Mouse (Mus musculus): ENCODE results near the gene Phrf1. TPM values are rescaled to one million over a fixed set of nuclear protein-coding genes. Genes with fewer than 3 reads are reported as not detected.
A peak's percentile ranks its signal among the peaks of the same experiment; 100 is the strongest.

Phrf1 gene
- polyA plus RNA-seq, 1 experiment from 2014 or later, result 67.1 TPM

DNA sequence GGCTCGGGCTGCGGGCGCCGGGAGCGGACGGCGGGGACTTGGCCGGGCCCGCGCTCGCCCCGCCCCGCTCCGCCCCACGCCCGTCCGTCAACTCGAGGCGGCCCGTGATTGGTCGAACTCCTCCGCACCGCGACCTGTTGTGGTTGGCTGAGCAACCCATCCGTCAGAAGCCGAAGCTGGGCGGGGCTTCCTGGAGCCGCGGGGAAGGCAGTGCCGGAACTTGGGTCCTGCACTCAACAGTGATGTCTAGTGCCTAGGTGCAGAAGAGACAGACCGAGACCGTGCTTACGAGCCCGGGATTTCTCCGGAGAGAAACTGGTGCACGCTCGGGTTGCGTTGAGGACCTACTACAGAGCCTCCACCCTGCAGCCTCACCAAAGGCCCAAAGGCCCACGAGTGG is 34.6 kb upstream of the Phrf1 start, which contains the start of the genes Hras and Lrrc56:
Gene Hras (minus strand): TSS at position 58 of the 400 bp plus-strand sequence.
Gene Lrrc56 (plus strand): TSS at position 210 of the 400 bp plus-strand sequence.
- Histone ChIP-seq H3K9ac (ENCODE audit: low read depth, low read length) (peak within 1 kb of the TSS; percentile 81), H3K9me3 (ENCODE audit: control insufficient read depth, low read length) (no peaks in the 10 kb centered on the region), H3K4me2 (replicated peaks; ENCODE audit: low read depth, low read length) (peak within 1 kb of the TSS; percentile 96), H3K36me3 (ENCODE audit: control insufficient read depth, insufficient read depth, low read length) (0 out of 2 replicates have a peak, but pooled peaks cover 3% of the 10 kb centered on the region), H3K4me3 (ENCODE audit: low read depth, low read length) (peak within 1 kb of the TSS; percentile 89), H3K4me1 (replicated peaks; ENCODE audit: control insufficient read depth, insufficient read depth, low read length) (peaks cover 7% of the 10 kb centered on the region; the same call in 1 of the 2 replicates), H3K27ac (ENCODE audit: low read depth, low read length) (peak within 1 kb of the TSS; percentile 79), H3K27me3 (ENCODE audit: control insufficient read depth, insufficient read depth, low read length) (no peaks in the 10 kb centered on the region)
- DNase-seq (ENCODE audit: low spot score) (peak; percentile 99), ATAC-seq (ENCODE audit: low FRiP score) (peak; percentile 93)
- under 1% methylated on average over 37 of the region's 39 CpGs for WGBS

- H3K4me2 ChIP-seq (replicated peaks; ENCODE audit: low read depth, low read length), result peak overlapping the region; percentile 91
Measured at GRCm38 (mm10) chr7:141194409-141194808, 34.2 kb upstream of the Phrf1 start.

GRCm38 (mm10) chr7:141194830-141195229 is 33.8 kb upstream of the Phrf1 start:
- H3K9me3 ChIP-seq (ENCODE audit: control insufficient read depth, low read length), result no peaks in the 10 kb centered on the region
- ATAC-seq (ENCODE audit: low FRiP score) (peak; percentile 63), DNase-seq (ENCODE audit: low spot score) (peak; percentile 99)
- H3K4me2 ChIP-seq (replicated peaks; ENCODE audit: low read depth, low read length), result peak overlapping the region; percentile 91
- H3K4me3 ChIP-seq (ENCODE audit: low read depth, low read length), result peak overlapping the region; percentile 89
- H3K27ac ChIP-seq (ENCODE audit: low read depth, low read length), result peak overlapping the region; percentile 61
- H3K27me3 ChIP-seq (ENCODE audit: control insufficient read depth, insufficient read depth, low read length), result no peaks in the 10 kb centered on the region
- H3K36me3 ChIP-seq (ENCODE audit: control insufficient read depth, insufficient read depth, low read length), result 0 out of 2 replicates have a peak, but pooled peaks cover 3% of the 10 kb centered on the region
- peaks cover 7% of the 10 kb centered on the region; the same call in 1 of the 2 replicates for H3K4me1 ChIP-seq (replicated peaks; ENCODE audit: control insufficient read depth, insufficient read depth, low read length)
- H3K9ac ChIP-seq (ENCODE audit: low read depth, low read length), result peak overlapping the region; percentile 54
- WGBS, result under 1% methylated on average over 28 of the region's 28 CpGs

More at GRCm38 (mm10) chr7:141194409-141194808, 34.2 kb upstream of the Phrf1 start:
- H3K4me1 ChIP-seq (replicated peaks; ENCODE audit: control insufficient read depth, insufficient read depth, low read length), result peaks cover 7% of the 10 kb centered on the region; the same call in 1 of the 2 replicates
- no peaks in the 10 kb centered on the region for H3K27me3 ChIP-seq (ENCODE audit: control insufficient read depth, insufficient read depth, low read length)
- under 1% methylated on average over 23 of the region's 23 CpGs for WGBS
- H3K36me3 ChIP-seq (ENCODE audit: control insufficient read depth, insufficient read depth, low read length), result 0 out of 2 replicates have a peak, but pooled peaks cover 3% of the 10 kb centered on the region
- H3K27ac ChIP-seq (ENCODE audit: low read depth, low read length), result peak overlapping the region; percentile 38
- H3K4me3 ChIP-seq (ENCODE audit: low read depth, low read length), result peak overlapping the region; percentile 89
- peak overlapping the region; percentile 54; the same call in 1 of the 2 replicates for H3K9ac ChIP-seq (ENCODE audit: low read depth, low read length)
- DNase-seq (ENCODE audit: low spot score) (no peak), ATAC-seq (ENCODE audit: low FRiP score) (no peak)
- H3K9me3 ChIP-seq (ENCODE audit: control insufficient read depth, low read length), result no peaks in the 10 kb centered on the region

GRCm38 (mm10) chr7:141195754-141196153 is 32.8 kb upstream of the Phrf1 start:
- Histone ChIP-seq H3K9me3 (ENCODE audit: control insufficient read depth, low read length) (no peaks in the 10 kb centered on the region), H3K27ac (ENCODE audit: low read depth, low read length) (no peak overlapping the region), H3K4me1 (replicated peaks; ENCODE audit: control insufficient read depth, insufficient read depth, low read length) (peaks cover 7% of the 10 kb centered on the region; the same call in 1 of the 2 replicates), H3K36me3 (ENCODE audit: control insufficient read depth, insufficient read depth, low read length) (0 out of 2 replicates have a peak, but pooled peaks cover under 1% of the 10 kb centered on the region), H3K4me2 (replicated peaks; ENCODE audit: low read depth, low read length) (no peak overlapping the region), H3K27me3 (ENCODE audit: control insufficient read depth, insufficient read depth, low read length) (no peaks in the 10 kb centered on the region), H3K9ac (ENCODE audit: low read depth, low read length) (no peak overlapping the region), H3K4me3 (ENCODE audit: low read depth, low read length) (no peak overlapping the region)
- 95% methylated on average over 2 of the region's 2 CpGs for WGBS
- no peak for ATAC-seq (ENCODE audit: low FRiP score)
- no peak for DNase-seq (ENCODE audit: low spot score)

DNA sequence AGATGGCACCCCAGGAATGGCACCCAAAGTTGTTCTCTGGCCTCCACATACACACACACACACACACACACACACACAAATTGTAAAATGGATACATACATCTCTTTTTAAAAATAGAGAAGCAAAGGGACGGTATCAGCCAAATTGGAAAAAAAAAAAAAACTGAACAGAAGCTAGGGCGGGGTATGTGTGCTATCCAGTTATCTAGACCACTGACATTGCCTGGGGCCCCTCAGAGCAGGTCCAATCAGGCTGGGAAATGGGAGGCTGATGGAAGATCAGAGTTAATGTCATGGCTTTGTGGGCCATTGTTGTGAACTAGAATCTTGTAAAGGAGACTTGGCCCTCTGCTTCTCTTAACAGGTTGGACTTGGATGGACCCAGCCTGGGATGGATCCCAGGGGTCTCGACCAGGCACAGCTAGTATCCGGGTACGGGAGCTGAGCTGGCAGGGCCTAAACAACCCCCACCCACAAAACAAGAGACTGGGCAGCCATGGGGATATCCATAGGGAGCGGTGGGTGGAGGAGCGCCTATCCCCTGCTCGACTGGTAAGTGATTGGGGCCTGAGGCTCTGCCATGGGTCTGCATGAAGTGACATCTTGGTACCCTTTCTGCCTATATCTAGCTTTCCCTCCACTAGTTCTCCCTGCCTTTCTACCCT is 31.8 kb upstream of the Phrf1 start:
- no peaks in the 10 kb centered on the region for H3K9me3 ChIP-seq (ENCODE audit: control insufficient read depth, low read length)
- DNase-seq (ENCODE audit: low spot score) (no peak), ATAC-seq (ENCODE audit: low FRiP score) (no peak)
- no peaks in the 10 kb centered on the region for H3K36me3 ChIP-seq (ENCODE audit: control insufficient read depth, insufficient read depth, low read length)
- H3K4me3 ChIP-seq (ENCODE audit: low read depth, low read length), result no peak overlapping the region
- WGBS, result 88% methylated on average over 8 of the region's 8 CpGs
- H3K27ac ChIP-seq (ENCODE audit: low read depth, low read length), result no peak overlapping the region
- H3K27me3 ChIP-seq (ENCODE audit: control insufficient read depth, insufficient read depth, low read length), result no peaks in the 10 kb centered on the region
- no peak overlapping the region for H3K9ac ChIP-seq (ENCODE audit: low read depth, low read length)
- H3K4me2 ChIP-seq (replicated peaks; ENCODE audit: low read depth, low read length), result no peak overlapping the region
- H3K4me1 ChIP-seq (replicated peaks; ENCODE audit: control insufficient read depth, insufficient read depth, low read length), result peaks cover 7% of the 10 kb centered on the region; the same call in 1 of the 2 replicates

DNA sequence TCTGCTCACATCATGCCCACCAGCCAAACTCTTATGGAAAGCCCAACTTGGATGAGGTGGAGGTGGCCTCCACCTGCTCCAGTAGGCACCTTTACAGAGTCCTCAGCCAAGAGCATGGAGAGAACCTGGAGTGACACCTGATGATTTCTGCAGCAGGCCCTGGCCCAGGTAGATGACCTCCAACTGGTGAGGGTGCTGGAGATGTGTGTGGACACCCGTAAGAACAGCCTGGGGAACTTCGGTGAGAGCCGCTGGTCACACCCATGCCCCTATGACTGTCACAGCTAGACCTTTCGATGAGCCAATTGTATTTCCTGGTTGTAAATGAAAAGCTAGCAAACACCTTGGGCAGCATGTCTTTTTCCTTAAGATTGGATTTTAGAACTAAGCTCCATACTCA is 30.5 kb upstream of the Phrf1 start:
- no peak for ATAC-seq (ENCODE audit: low FRiP score)
- no peak overlapping the region for H3K27ac ChIP-seq (ENCODE audit: low read depth, low read length)
- H3K4me1 ChIP-seq (replicated peaks; ENCODE audit: control insufficient read depth, insufficient read depth, low read length), result peaks cover 4% of the 10 kb centered on the region; the same call in 1 of the 2 replicates
- 95% methylated on average over 4 of the region's 4 CpGs for WGBS
- no peak overlapping the region for H3K4me2 ChIP-seq (replicated peaks; ENCODE audit: low read depth, low read length)
- DNase-seq (ENCODE audit: low spot score), result no peak
- no peak overlapping the region for H3K4me3 ChIP-seq (ENCODE audit: low read depth, low read length)
- no peaks in the 10 kb centered on the region for H3K9me3 ChIP-seq (ENCODE audit: control insufficient read depth, low read length)
- no peaks in the 10 kb centered on the region for H3K27me3 ChIP-seq (ENCODE audit: control insufficient read depth, insufficient read depth, low read length)
- no peak overlapping the region for H3K9ac ChIP-seq (ENCODE audit: low read depth, low read length)
- no peaks in the 10 kb centered on the region for H3K36me3 ChIP-seq (ENCODE audit: control insufficient read depth, insufficient read depth, low read length)

DNA sequence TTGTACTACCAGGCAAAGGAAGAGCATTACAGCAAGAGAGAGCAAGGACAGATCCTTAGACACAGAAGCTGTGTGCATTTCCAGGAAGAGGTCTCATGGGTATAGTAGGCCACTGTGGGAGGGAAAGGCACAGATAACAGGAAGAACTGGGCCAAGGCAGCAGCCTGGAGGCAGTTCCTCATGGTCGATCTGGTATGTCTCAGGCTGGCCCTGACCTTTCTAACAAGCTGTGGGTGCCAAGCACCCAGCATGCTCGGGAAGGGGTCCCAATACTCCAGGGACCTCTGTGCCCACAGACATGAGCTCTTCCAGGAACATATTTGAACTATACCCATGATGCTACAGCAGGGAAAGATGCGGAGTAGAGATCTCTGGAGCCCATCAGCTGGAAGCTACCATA is 24.0 kb upstream of the Phrf1 start:
- Histone ChIP-seq H3K4me1 (replicated peaks; ENCODE audit: control insufficient read depth, insufficient read depth, low read length) (no peaks in the 10 kb centered on the region), H3K27ac (ENCODE audit: low read depth, low read length) (no peak overlapping the region), H3K36me3 (ENCODE audit: control insufficient read depth, insufficient read depth, low read length) (no peaks in the 10 kb centered on the region), H3K9me3 (ENCODE audit: control insufficient read depth, low read length) (no peaks in the 10 kb centered on the region), H3K4me2 (replicated peaks; ENCODE audit: low read depth, low read length) (no peak overlapping the region), H3K27me3 (ENCODE audit: control insufficient read depth, insufficient read depth, low read length) (no peaks in the 10 kb centered on the region), H3K9ac (ENCODE audit: low read depth, low read length) (no peak overlapping the region), H3K4me3 (ENCODE audit: low read depth, low read length) (no peak overlapping the region)
- 77% methylated on average over 3 of the region's 3 CpGs for WGBS
- DNase-seq (ENCODE audit: low spot score), result no peak
- no peak for ATAC-seq (ENCODE audit: low FRiP score)

DNA sequence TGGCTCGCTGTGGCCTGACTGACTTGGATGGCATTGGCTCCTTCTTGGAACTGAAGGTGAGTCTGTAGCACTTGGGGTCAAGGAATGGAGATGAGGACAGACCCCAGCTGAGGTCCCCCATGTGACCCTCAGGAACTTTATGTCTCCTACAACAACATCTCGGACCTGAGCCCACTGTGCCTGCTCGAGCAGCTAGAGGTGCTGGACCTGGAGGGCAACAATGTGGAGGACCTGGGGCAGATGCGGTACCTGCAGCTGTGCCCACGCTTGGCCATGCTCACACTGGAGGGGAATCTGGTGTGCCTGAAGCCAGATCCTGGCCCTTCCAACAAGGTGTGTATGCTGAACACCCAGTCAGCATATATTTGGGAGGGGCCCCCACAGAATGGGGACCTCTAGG is 23.1 kb upstream of the Phrf1 start:
- Histone ChIP-seq H3K27me3 (ENCODE audit: control insufficient read depth, insufficient read depth, low read length) (no peaks in the 10 kb centered on the region), H3K9me3 (ENCODE audit: control insufficient read depth, low read length) (no peaks in the 10 kb centered on the region), H3K4me3 (ENCODE audit: low read depth, low read length) (no peak overlapping the region), H3K36me3 (ENCODE audit: control insufficient read depth, insufficient read depth, low read length) (no peaks in the 10 kb centered on the region), H3K4me1 (replicated peaks; ENCODE audit: control insufficient read depth, insufficient read depth, low read length) (no peaks in the 10 kb centered on the region), H3K4me2 (replicated peaks; ENCODE audit: low read depth, low read length) (no peak overlapping the region), H3K27ac (ENCODE audit: low read depth, low read length) (no peak overlapping the region), H3K9ac (ENCODE audit: low read depth, low read length) (no peak overlapping the region)
- WGBS, result 93% methylated on average over 5 of the region's 5 CpGs
- ATAC-seq (ENCODE audit: low FRiP score) (no peak), DNase-seq (ENCODE audit: low spot score) (no peak)
